Mouse (Mus musculus) heart, embryonic 15.5 days (tissue): Measurements from ENCODE around the gene Fermt2. TPM values are rescaled to one million over a fixed set of nuclear protein-coding genes. Genes with fewer than 3 reads are reported as not detected.

ENCODE experiments used
- ATAC-seq: fragments of 200-750 bp; cut with Nextera tagmentation; replicated peaks from 2 replicates; pipeline ENCODE4 v1.8.0; 2017; ENCODE audit warnings: low read depth, moderate TSS enrichment; ENCODE audit not compliant: insufficient number of reproducible peaks, insufficient read depth, low FRiP score
- H3K27ac ChIP-seq: fragments of 300-500 bp; sonication (generic); 2 replicates; pipeline ENCODE4 v1.5.1; 2015; ENCODE audit warnings: mild to moderate bottlenecking, inconsistent platforms
- H3K27me3 ChIP-seq: fragments of 300-500 bp; sonication (generic); 2 replicates; pipeline ENCODE4 v1.6.1; 2015; ENCODE audit warnings: inconsistent platforms
- H3K36me3 ChIP-seq: fragments of 300-500 bp; sonication (generic); 2 replicates; pipeline ENCODE4 v1.6.1; 2015; ENCODE audit warnings: mild to moderate bottlenecking, inconsistent platforms
- H3K4me1 ChIP-seq: fragments of 300-500 bp; sonication (generic); replicated peaks from 2 replicates; pipeline ENCODE4 v1.6.1; 2015; ENCODE audit warnings: inconsistent platforms
- H3K4me2 ChIP-seq: fragments of 300-500 bp; sonication (generic); 2 replicates; pipeline ENCODE4 v1.6.1; 2015; ENCODE audit warnings: inconsistent platforms, mild to moderate bottlenecking, moderate library complexity
- H3K4me3 ChIP-seq: fragments of 300-500 bp; sonication (generic); 2 replicates; pipeline ENCODE4 v1.5.1; 2015; ENCODE audit warnings: mild to moderate bottlenecking, inconsistent platforms
- H3K9ac ChIP-seq: fragments of 300-500 bp; sonication (generic); 2 replicates; pipeline ENCODE4 v1.6.1; 2015; ENCODE audit warnings: mild to moderate bottlenecking, inconsistent platforms
- H3K9me3 ChIP-seq: fragments of 300-500 bp; sonication (generic); replicated peaks from 2 replicates; pipeline ENCODE4 v1.6.1; 2016; ENCODE audit warnings: inconsistent platforms
- WGBS: fragments of 180-500 bp; shearing (Covaris S2); methylation state at CpG from one replicate; pipeline ENCODE4 v1.1.7; 2015; ENCODE audit warnings: mixed read lengths; 5-methylcytosine and 5-hydroxymethylcytosine counted together
- polyA plus RNA-seq: library from polyadenylated mRNA; unstranded; fragments of >200 nt; fragmentation: Nextera tagmentation; extraction: Ambion mirVana; gene quantifications from 2 replicates; pipeline ENCODE4 v1.2.1, GENCODE M21; 2015

Fermt2 gene
- polyA plus RNA-seq, 1 experiment from 2014 or later, result 265 TPM

- H3K4me3 ChIP-seq, result no peak overlapping the region
- ATAC-seq, result no peak
- H3K27ac ChIP-seq, result no peak overlapping the region
- peaks cover 13% of the 10 kb centered on the region for H3K4me1 ChIP-seq
- H3K9ac ChIP-seq, result no peak overlapping the region
- H3K9me3 ChIP-seq, result no peaks in the 10 kb centered on the region
- H3K4me2 ChIP-seq, result no peak overlapping the region
- no peaks in the 10 kb centered on the region for H3K36me3 ChIP-seq
- no peaks in the 10 kb centered on the region for H3K27me3 ChIP-seq
- 60% methylated on average over 13 of the region's 13 CpGs for WGBS
Measured at GRCm38 (mm10) chr14:45550010-45550647, 20.2 kb upstream of the Fermt2 start.

- no peak for ATAC-seq
- no peak overlapping the region for H3K9ac ChIP-seq
- H3K9me3 ChIP-seq, result no peaks in the 10 kb centered on the region
- H3K27me3 ChIP-seq, result no peaks in the 10 kb centered on the region
- 67% methylated on average over 3 of the region's 3 CpGs for WGBS
- H3K4me1 ChIP-seq, result 0 out of 2 replicates have a peak, but pooled peaks cover 2% of the 10 kb centered on the region
- H3K4me3 ChIP-seq, result no peak overlapping the region
- no peak overlapping the region for H3K4me2 ChIP-seq
- no peak overlapping the region for H3K27ac ChIP-seq
- H3K36me3 ChIP-seq, result no peaks in the 10 kb centered on the region
Measured at GRCm38 (mm10) chr14:45548118-45548517, 18.2 kb upstream of the Fermt2 start.

- H3K9ac ChIP-seq, result no peak overlapping the region
- no peak for ATAC-seq
- H3K27me3 ChIP-seq, result no peaks in the 10 kb centered on the region
- no peaks in the 10 kb centered on the region for H3K36me3 ChIP-seq
- H3K4me3 ChIP-seq, result no peak overlapping the region
- no peak overlapping the region for H3K27ac ChIP-seq
- no peak overlapping the region for H3K4me2 ChIP-seq
- H3K4me1 ChIP-seq, result peaks cover 6% of the 10 kb centered on the region
- no peaks in the 10 kb centered on the region for H3K9me3 ChIP-seq
- 83% methylated on average over 7 of the region's 7 CpGs for WGBS
Measured at GRCm38 (mm10) chr14:45544905-45545304, 15.0 kb upstream of the Fermt2 start.

- no peak overlapping the region for H3K9ac ChIP-seq
- H3K27ac ChIP-seq, result no peak overlapping the region
- no peaks in the 10 kb centered on the region for H3K36me3 ChIP-seq
- H3K4me3 ChIP-seq, result no peak overlapping the region
- no peak overlapping the region for H3K4me2 ChIP-seq
- no peaks in the 10 kb centered on the region for H3K9me3 ChIP-seq
- WGBS, result 64% methylated on average over 5 of the region's 6 CpGs
- no peaks in the 10 kb centered on the region for H3K27me3 ChIP-seq
- ATAC-seq, result no peak
- H3K4me1 ChIP-seq, result peaks cover 9% of the 10 kb centered on the region
Measured at GRCm38 (mm10) chr14:45544026-45544425, 14.1 kb upstream of the Fermt2 start.

- Histone ChIP-seq H3K4me3 (no peak overlapping the region), H3K27ac (peak overlapping the region; percentile 75), H3K4me1 (peaks cover 9% of the 10 kb centered on the region), H3K36me3 (no peaks in the 10 kb centered on the region), H3K27me3 (no peaks in the 10 kb centered on the region), H3K9me3 (no peaks in the 10 kb centered on the region), H3K4me2 (peak overlapping the region; percentile 5; the same call in 1 of the 2 replicates), H3K9ac (no peak overlapping the region)
- 32% methylated on average over 12 of the region's 12 CpGs for WGBS
- peak; percentile 80 for ATAC-seq
Measured at GRCm38 (mm10) chr14:45539659-45540468, 9.9 kb upstream of the Fermt2 start.

- 2% methylated on average over 37 of the region's 37 CpGs for WGBS
- Histone ChIP-seq H3K4me1 (peaks cover 15% of the 10 kb centered on the region), H3K27ac (peak overlapping the region; percentile 100)
Measured at GRCm38 (mm10) chr14:45530364-45531345, 737 bp upstream of the Fermt2 start.

GRCm38 (mm10) chr14:45528861-45529260 lies 1.1 kb downstream of the Fermt2 start:
- Histone ChIP-seq H3K27me3 (no peaks in the 10 kb centered on the region), H3K4me3 (peak overlapping the region; percentile 91), H3K9me3 (no peaks in the 10 kb centered on the region), H3K4me1 (peaks cover 25% of the 10 kb centered on the region), H3K27ac (peak overlapping the region; percentile 100), H3K36me3 (no peaks in the 10 kb centered on the region), H3K4me2 (peak overlapping the region; percentile 81), H3K9ac (peak overlapping the region; percentile 96)
- ATAC-seq, result peak; percentile 54
- WGBS, result 1% methylated on average over 13 of the region's 13 CpGs

More at GRCm38 (mm10) chr14:45530364-45531345, 737 bp upstream of the Fermt2 start:
- no peaks in the 10 kb centered on the region for H3K36me3 ChIP-seq
- H3K4me3 ChIP-seq, result peak overlapping the region; percentile 91
- ATAC-seq, result peak; percentile 23; the same call in 1 of the 2 replicates
- H3K4me2 ChIP-seq, result peak overlapping the region; percentile 81
- H3K9me3 ChIP-seq, result no peaks in the 10 kb centered on the region
- peak overlapping the region; percentile 96 for H3K9ac ChIP-seq
- no peaks in the 10 kb centered on the region for H3K27me3 ChIP-seq

GRCm38 (mm10) chr14:45515771-45516170 lies 14.1 kb downstream of the Fermt2 start:
- Histone ChIP-seq H3K36me3 (no peaks in the 10 kb centered on the region), H3K9ac (no peak overlapping the region), H3K4me2 (no peak overlapping the region), H3K9me3 (no peaks in the 10 kb centered on the region), H3K27me3 (no peaks in the 10 kb centered on the region), H3K27ac (peak overlapping the region; percentile 31; the same call in 1 of the 2 replicates), H3K4me3 (no peak overlapping the region), H3K4me1 (peaks cover 68% of the 10 kb centered on the region)
- ATAC-seq, result no peak
- WGBS, result 59% methylated on average over 11 of the region's 11 CpGs

GRCm38 (mm10) chr14:45510787-45511186 lies 19.1 kb downstream of the Fermt2 start:
- Histone ChIP-seq H3K9ac (no peak overlapping the region), H3K9me3 (no peaks in the 10 kb centered on the region), H3K4me3 (no peak overlapping the region), H3K27me3 (no peaks in the 10 kb centered on the region), H3K27ac (peak overlapping the region; percentile 43), H3K36me3 (no peaks in the 10 kb centered on the region), H3K4me1 (peaks cover 83% of the 10 kb centered on the region), H3K4me2 (no peak overlapping the region; the same call in 1 of the 2 replicates)
- ATAC-seq, result no peak
- WGBS, result 16% methylated on average over 4 of the region's 4 CpGs

GRCm38 (mm10) chr14:45507923-45508322 lies 22.0 kb downstream of the Fermt2 start:
- no peak for ATAC-seq
- Histone ChIP-seq H3K27ac (peak overlapping the region; percentile 67), H3K9me3 (no peaks in the 10 kb centered on the region), H3K9ac (no peak overlapping the region), H3K4me2 (no peak overlapping the region), H3K27me3 (no peaks in the 10 kb centered on the region), H3K4me1 (peaks cover 76% of the 10 kb centered on the region), H3K36me3 (peaks cover 15% of the 10 kb centered on the region; the same call in 1 of the 2 replicates), H3K4me3 (no peak overlapping the region)
- 14% methylated on average over 4 of the region's 4 CpGs for WGBS
